Mouse (Mus musculus): ENCODE data around the gene Efcab1. TPM values are rescaled to one million over a fixed set of nuclear protein-coding genes. Genes with fewer than 3 reads are reported as not detected.

The Efcab1 gene
- polyA plus RNA-seq, 1 experiment from 2014 or later, result 17.8 TPM

DNA sequence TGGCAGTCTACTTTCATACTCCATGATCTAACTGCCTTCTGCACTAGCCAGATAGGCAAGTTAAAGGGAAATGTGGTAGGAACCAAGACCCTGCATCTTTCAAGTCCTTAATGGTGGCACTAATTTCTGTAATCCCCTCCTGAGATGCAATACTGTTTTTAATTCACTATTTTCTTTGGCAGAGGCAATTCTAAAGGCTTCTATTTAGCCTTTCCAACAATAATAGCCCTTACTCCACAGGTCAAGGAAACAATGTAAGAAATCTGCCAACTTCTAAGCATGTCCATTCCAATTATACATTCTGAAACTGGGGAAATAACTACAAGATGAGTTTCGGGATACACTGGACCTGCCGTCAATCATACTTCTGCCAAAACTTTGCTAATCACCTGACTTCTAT, 72.8 kb downstream of the Efcab1 start:
- H3K27ac ChIP-seq, result no peak overlapping the region
- H3K4me2 ChIP-seq (replicated peaks), result no peak overlapping the region
- WGBS, result 84% methylated on average over 2 of the region's 2 CpGs
- no peaks in the 10 kb centered on the region for H3K36me3 ChIP-seq (replicated peaks; ENCODE audit: control insufficient read depth, insufficient read depth)
- H3K27me3 ChIP-seq (ENCODE audit: control insufficient read depth, insufficient read depth, low read length), result no peaks in the 10 kb centered on the region
- H3K4me1 ChIP-seq (replicated peaks; ENCODE audit: control insufficient read depth, insufficient read depth, low read length), result no peaks in the 10 kb centered on the region
- DNase-seq (ENCODE audit: low spot score) (no peak), ATAC-seq (ENCODE audit: low FRiP score) (no peak)
- H3K9me3 ChIP-seq (ENCODE audit: control insufficient read depth, low read length), result no peaks in the 10 kb centered on the region
- no peak overlapping the region for H3K4me3 ChIP-seq (replicated peaks; ENCODE audit: low read length)
- no peak overlapping the region for H3K9ac ChIP-seq

GRCm38 (mm10) chr16:14989614-14990268, 83.3 kb downstream of the Efcab1 start:
- Histone ChIP-seq H3K27ac (no peak overlapping the region), H3K9ac (no peak overlapping the region), H3K4me3 (replicated peaks; ENCODE audit: low read length) (no peak overlapping the region), H3K9me3 (ENCODE audit: control insufficient read depth, low read length) (no peaks in the 10 kb centered on the region), H3K36me3 (replicated peaks; ENCODE audit: control insufficient read depth, insufficient read depth) (no peaks in the 10 kb centered on the region), H3K4me2 (replicated peaks) (no peak overlapping the region), H3K4me1 (replicated peaks; ENCODE audit: control insufficient read depth, insufficient read depth, low read length) (no peaks in the 10 kb centered on the region), H3K27me3 (ENCODE audit: control insufficient read depth, insufficient read depth, low read length) (no peaks in the 10 kb centered on the region)
- no peak for DNase-seq (ENCODE audit: low spot score)
- 86% methylated on average over 6 of the region's 6 CpGs for WGBS
- no peak for ATAC-seq (ENCODE audit: low FRiP score)

DNA sequence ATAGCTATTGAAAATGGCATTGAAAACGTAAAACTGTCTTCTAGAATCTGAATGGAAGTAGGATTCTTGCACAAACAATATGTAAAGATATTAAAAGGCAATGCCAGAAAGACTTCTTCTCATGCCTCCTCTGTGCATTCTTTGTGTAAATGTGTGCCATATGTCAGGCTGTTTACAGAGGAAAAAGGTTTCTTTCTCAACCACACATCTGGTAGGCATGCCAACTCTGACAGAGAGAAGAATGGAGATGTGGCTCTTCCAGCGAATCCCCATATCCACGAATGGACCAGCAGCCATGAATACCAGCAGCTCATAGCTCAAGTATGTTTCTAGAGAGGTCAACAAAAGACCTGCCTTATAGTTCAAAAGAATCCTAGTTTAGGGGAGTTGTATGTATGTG, 84.6 kb downstream of the Efcab1 start:
- Histone ChIP-seq H3K4me1 (replicated peaks; ENCODE audit: control insufficient read depth, insufficient read depth, low read length) (no peaks in the 10 kb centered on the region), H3K27me3 (ENCODE audit: control insufficient read depth, insufficient read depth, low read length) (no peaks in the 10 kb centered on the region), H3K9ac (no peak overlapping the region), H3K4me3 (replicated peaks; ENCODE audit: low read length) (no peak overlapping the region), H3K4me2 (replicated peaks) (no peak overlapping the region), H3K9me3 (ENCODE audit: control insufficient read depth, low read length) (no peaks in the 10 kb centered on the region), H3K36me3 (replicated peaks; ENCODE audit: control insufficient read depth, insufficient read depth) (no peaks in the 10 kb centered on the region), H3K27ac (no peak overlapping the region)
- WGBS, result 77% methylated on average over 3 of the region's 3 CpGs
- DNase-seq (ENCODE audit: low spot score) (no peak), ATAC-seq (ENCODE audit: low FRiP score) (no peak)

DNA sequence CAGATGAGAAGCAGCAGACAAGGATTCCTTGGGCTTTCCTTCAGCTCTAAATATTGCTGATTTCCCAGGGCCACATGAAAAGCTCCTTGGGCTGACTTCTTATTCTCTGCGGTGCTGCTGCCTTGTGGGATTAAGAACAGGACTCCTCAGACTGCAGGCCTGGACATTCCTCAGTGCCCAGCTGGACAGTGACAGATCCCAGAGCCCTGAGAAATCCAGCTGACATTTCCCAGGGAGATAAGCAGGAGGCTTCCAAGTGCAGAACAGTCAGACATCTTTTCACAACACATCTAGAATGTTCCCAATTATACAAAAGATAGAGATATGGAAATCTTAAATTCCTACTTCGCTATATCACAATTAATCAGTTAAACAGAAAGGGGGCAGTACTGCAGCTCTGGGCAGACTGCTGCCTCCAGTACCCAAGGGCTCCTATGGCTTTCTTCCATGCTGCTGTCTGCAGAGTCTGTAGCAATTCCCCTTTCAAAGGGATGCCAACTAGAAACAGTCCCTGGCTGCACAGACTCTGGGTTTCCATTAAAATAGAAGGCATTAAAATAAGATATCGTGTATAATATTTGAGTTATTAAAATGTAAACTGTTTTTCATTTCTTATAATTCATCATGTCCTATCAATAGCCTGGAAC, 86.2 kb downstream of the Efcab1 start:
- DNase-seq (ENCODE audit: low spot score), result no peak
- Histone ChIP-seq H3K27ac (no peak overlapping the region), H3K4me2 (replicated peaks) (no peak overlapping the region), H3K4me3 (replicated peaks; ENCODE audit: low read length) (no peak overlapping the region), H3K36me3 (replicated peaks; ENCODE audit: control insufficient read depth, insufficient read depth) (no peaks in the 10 kb centered on the region), H3K4me1 (replicated peaks; ENCODE audit: control insufficient read depth, insufficient read depth, low read length) (no peaks in the 10 kb centered on the region), H3K9me3 (ENCODE audit: control insufficient read depth, low read length) (no peaks in the 10 kb centered on the region), H3K27me3 (ENCODE audit: control insufficient read depth, insufficient read depth, low read length) (no peaks in the 10 kb centered on the region), H3K9ac (no peak overlapping the region)
- ATAC-seq (ENCODE audit: low FRiP score), result no peak
- WGBS, result 79% methylated on average over 3 of the region's 3 CpGs

DNA sequence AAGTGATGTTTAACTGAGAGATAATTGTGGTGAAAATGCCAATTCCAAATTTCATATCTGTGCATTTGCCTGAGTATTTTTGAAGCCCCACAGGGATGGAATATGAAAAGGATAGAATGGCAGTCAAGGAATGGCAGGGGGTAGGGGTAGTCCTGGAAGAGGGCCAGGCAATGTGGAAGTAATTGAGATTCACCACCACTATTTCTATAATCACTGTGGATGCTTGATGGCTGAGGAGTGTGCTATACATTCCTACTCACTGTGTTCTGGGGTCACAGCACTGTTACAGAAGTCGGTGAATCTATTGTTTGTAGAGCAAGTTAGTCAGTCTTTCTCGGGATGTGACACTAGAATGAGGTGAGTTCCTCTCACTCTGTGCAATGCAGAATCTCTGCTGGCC, 108.3 kb downstream of the Efcab1 start:
- Histone ChIP-seq H3K27ac (no peak overlapping the region), H3K9ac (no peak overlapping the region), H3K9me3 (ENCODE audit: control insufficient read depth, low read length) (no peaks in the 10 kb centered on the region), H3K4me3 (replicated peaks; ENCODE audit: low read length) (no peak overlapping the region), H3K4me2 (replicated peaks) (no peak overlapping the region), H3K36me3 (replicated peaks; ENCODE audit: control insufficient read depth, insufficient read depth) (no peaks in the 10 kb centered on the region), H3K27me3 (ENCODE audit: control insufficient read depth, insufficient read depth, low read length) (no peaks in the 10 kb centered on the region), H3K4me1 (replicated peaks; ENCODE audit: control insufficient read depth, insufficient read depth, low read length) (no peaks in the 10 kb centered on the region)
- no peak for DNase-seq (ENCODE audit: low spot score)
- 70% methylated on average over 2 of the region's 2 CpGs for WGBS
- ATAC-seq (ENCODE audit: low FRiP score), result no peak
